Mouse (Mus musculus): ENCODE measurements around the gene Ryk.

Gene Ryk

DNA sequence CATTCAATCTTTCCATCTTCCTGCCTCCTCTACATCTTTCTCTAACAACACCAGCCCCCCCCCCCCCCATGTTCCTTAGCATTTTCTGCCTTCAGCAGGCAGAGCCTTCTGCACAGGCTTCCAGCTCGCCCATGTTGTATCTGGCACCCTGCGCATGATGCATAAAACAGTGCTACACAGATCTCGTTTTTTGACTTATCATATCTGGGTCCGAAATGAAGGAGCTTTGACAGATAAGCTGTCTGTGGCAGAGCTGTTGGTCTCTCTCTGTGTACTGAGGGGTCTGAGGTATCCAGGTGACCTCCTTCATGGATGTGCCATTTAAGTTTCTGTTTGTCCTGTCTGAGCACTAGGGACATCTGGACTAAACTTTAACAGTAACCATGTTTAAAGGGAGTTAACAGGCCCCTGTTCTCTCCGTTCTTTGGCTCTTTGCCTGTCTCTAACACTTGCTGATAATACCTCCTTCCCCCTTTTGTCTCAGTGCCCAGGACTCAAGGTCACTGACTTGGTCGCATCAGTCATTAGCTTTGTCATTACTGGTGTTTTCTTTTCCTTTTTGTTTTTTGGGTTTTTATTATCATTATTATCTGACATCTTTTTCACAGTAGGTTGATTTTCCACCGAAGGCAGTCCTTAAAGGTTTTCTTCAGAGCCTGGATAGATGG, 26.2 kb downstream of the Ryk start:
- Histone ChIP-seq H3K4me1 (replicated peaks; ENCODE audit: low read depth, low read length) (peaks cover 6% of the 10 kb centered on the region; the same call in 1 of the 2 replicates), H3K36me3 (ENCODE audit: insufficient read depth, low read length) (peaks cover 43% of the 10 kb centered on the region), H3K9me3 (ENCODE audit: low read length) (peaks cover 8% of the 10 kb centered on the region; the same call in 1 of the 2 replicates), H3K4me3 (replicated peaks; ENCODE audit: low read length) (no peak overlapping the region), H3K27me3 (ENCODE audit: insufficient read depth, low read length) (no peaks in the 10 kb centered on the region)
- TF ChIP-seq POU5F1 (IDR thresholded peaks at IDR 0.05; ENCODE audit: borderline replicate concordance, low read length), result no peak
- no peak for TF ChIP-seq NANOG (IDR thresholded peaks at IDR 0.05; ENCODE audit: borderline replicate concordance, low read length)
- TF ChIP-seq CTCF (conservative IDR thresholded peaks at IDR 0.05; ENCODE audit: low read length), result no peak

DNA sequence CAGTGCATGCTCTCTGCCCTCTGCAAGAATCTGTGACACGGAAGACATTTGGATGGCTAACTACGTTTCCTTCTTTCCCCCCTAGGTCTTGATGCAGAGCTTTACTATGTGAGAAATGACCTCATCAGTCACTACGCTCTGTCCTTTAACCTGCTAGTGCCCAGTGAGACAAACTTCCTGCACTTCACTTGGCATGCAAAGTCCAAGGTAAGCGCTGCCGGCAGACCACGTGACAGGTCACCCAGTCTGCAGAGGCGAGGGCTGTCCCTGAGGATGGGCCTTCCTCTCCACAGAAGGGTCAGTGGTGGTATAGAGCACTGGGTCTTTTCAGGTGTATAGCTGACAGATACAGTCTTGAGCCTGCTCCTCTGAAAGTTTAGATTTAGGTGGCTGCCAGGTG, 27.1 kb downstream of the Ryk start:
- TF ChIP-seq NANOG (IDR thresholded peaks at IDR 0.05; ENCODE audit: borderline replicate concordance, low read length) (no peak), POU5F1 (IDR thresholded peaks at IDR 0.05; ENCODE audit: borderline replicate concordance, low read length) (no peak), CTCF (conservative IDR thresholded peaks at IDR 0.05; ENCODE audit: low read length) (no peak)
- Histone ChIP-seq H3K27me3 (ENCODE audit: insufficient read depth, low read length) (no peaks in the 10 kb centered on the region), H3K36me3 (ENCODE audit: insufficient read depth, low read length) (peaks cover 41% of the 10 kb centered on the region), H3K4me3 (replicated peaks; ENCODE audit: low read length) (no peak overlapping the region), H3K9me3 (ENCODE audit: low read length) (peaks cover 8% of the 10 kb centered on the region; the same call in 1 of the 2 replicates), H3K4me1 (replicated peaks; ENCODE audit: low read depth, low read length) (0 out of 2 replicates have a peak, but pooled peaks cover 11% of the 10 kb centered on the region)

DNA sequence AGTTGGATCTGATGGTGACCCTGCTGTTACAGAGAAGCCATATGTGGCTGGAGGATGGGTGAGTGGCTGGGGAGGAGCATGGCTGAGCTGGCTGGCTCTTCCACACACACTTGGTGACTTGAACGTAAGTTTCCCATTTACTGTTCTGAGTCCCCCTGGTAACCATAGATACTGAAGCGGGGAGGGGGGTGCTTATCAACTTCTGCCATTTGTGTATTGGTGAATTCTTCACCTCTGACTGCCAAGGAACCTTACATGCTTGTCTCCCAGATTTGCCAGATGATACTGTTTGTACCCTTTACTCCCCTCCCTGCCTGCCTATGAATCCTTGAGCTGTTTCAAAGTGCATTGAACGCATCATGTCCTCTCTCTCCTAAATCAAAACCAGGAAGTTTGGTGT, 27.5 kb downstream of the Ryk start:
- Histone ChIP-seq H3K4me3 (replicated peaks; ENCODE audit: low read length) (no peak overlapping the region), H3K9me3 (ENCODE audit: low read length) (peaks cover 8% of the 10 kb centered on the region; the same call in 1 of the 2 replicates), H3K36me3 (ENCODE audit: insufficient read depth, low read length) (peaks cover 38% of the 10 kb centered on the region), H3K4me1 (replicated peaks; ENCODE audit: low read depth, low read length) (0 out of 2 replicates have a peak, but pooled peaks cover 11% of the 10 kb centered on the region), H3K27me3 (ENCODE audit: insufficient read depth, low read length) (no peaks in the 10 kb centered on the region)
- TF ChIP-seq POU5F1 (IDR thresholded peaks at IDR 0.05; ENCODE audit: borderline replicate concordance, low read length) (no peak), CTCF (conservative IDR thresholded peaks at IDR 0.05; ENCODE audit: low read length) (no peak), NANOG (IDR thresholded peaks at IDR 0.05; ENCODE audit: borderline replicate concordance, low read length) (no peak)

DNA sequence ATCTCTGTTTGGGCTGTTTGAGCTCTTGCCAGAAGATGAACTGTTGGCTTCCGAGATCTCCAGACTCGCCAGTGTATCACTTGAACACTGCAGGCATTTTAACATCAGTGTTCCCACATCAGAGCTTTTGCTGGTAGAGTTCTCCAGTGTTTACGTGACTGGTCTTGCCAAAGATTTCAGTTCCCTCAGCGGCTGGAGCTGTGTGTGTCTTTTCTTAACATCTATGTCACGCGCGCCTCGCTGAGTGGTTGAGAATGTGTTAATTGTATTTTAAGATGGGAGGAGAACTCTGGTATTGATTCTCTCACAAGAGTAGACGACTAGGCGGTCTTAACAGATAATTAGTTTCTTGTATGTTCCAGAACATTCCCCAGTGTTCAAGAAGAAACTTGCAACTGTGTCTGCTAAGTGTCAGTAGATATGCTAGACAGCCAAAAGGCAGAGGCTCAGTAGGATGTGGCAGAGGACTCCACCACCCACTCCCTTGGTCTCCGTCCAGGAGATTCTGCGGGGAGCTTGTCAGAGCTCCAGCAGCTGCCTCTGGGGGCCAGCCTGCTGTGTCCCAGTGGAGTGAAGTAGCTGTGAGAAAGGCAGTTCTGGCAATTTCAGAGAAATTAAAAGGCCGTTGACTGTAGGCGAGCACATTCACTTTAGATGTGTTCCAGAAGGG, 29.3 kb downstream of the Ryk start:
- Histone ChIP-seq H3K4me1 (replicated peaks; ENCODE audit: low read depth, low read length) (0 out of 2 replicates have a peak, but pooled peaks cover 11% of the 10 kb centered on the region), H3K27me3 (ENCODE audit: insufficient read depth, low read length) (no peaks in the 10 kb centered on the region)
- no peak for TF ChIP-seq POU5F1 (IDR thresholded peaks at IDR 0.05; ENCODE audit: borderline replicate concordance, low read length)
- TF ChIP-seq NANOG (IDR thresholded peaks at IDR 0.05; ENCODE audit: borderline replicate concordance, low read length), result no peak
- no peak for TF ChIP-seq CTCF (conservative IDR thresholded peaks at IDR 0.05; ENCODE audit: low read length)

DNA sequence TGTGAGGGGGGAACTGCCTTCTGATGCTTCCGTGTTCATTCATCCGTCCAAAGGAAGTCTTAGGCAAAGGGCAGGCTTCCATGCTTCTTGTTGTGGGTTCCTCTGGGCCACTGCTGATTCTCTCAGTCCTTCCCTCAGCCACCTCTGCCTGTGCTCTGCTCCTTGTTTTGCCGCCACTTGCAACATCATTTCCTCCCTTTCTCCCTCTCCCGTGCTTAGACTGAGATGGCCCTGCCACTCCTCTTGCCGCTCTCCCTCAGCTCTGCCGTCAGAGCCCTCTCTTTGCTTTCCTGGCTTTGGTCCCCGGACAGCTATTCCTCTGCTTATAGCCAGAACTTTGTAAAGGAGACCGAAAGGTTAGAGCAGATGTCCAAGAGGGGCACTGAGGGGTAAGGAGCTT, 30.2 kb downstream of the Ryk start:
- Histone ChIP-seq H3K4me3 (replicated peaks; ENCODE audit: low read length) (no peak overlapping the region), H3K27me3 (ENCODE audit: insufficient read depth, low read length) (no peaks in the 10 kb centered on the region), H3K9me3 (ENCODE audit: low read length) (no peaks in the 10 kb centered on the region), H3K4me1 (replicated peaks; ENCODE audit: low read depth, low read length) (0 out of 2 replicates have a peak, but pooled peaks cover 11% of the 10 kb centered on the region), H3K36me3 (ENCODE audit: insufficient read depth, low read length) (peaks cover 54% of the 10 kb centered on the region)
- TF ChIP-seq POU5F1 (IDR thresholded peaks at IDR 0.05; ENCODE audit: borderline replicate concordance, low read length) (no peak), NANOG (IDR thresholded peaks at IDR 0.05; ENCODE audit: borderline replicate concordance, low read length) (no peak), CTCF (conservative IDR thresholded peaks at IDR 0.05; ENCODE audit: low read length) (no peak)

More for the DNA sequence above, 29.3 kb downstream of the Ryk start:
- Histone ChIP-seq H3K4me3 (replicated peaks; ENCODE audit: low read length) (no peak overlapping the region), H3K9me3 (ENCODE audit: low read length) (peaks cover 2% of the 10 kb centered on the region; the same call in 1 of the 2 replicates), H3K36me3 (ENCODE audit: insufficient read depth, low read length) (peaks cover 46% of the 10 kb centered on the region)

DNA sequence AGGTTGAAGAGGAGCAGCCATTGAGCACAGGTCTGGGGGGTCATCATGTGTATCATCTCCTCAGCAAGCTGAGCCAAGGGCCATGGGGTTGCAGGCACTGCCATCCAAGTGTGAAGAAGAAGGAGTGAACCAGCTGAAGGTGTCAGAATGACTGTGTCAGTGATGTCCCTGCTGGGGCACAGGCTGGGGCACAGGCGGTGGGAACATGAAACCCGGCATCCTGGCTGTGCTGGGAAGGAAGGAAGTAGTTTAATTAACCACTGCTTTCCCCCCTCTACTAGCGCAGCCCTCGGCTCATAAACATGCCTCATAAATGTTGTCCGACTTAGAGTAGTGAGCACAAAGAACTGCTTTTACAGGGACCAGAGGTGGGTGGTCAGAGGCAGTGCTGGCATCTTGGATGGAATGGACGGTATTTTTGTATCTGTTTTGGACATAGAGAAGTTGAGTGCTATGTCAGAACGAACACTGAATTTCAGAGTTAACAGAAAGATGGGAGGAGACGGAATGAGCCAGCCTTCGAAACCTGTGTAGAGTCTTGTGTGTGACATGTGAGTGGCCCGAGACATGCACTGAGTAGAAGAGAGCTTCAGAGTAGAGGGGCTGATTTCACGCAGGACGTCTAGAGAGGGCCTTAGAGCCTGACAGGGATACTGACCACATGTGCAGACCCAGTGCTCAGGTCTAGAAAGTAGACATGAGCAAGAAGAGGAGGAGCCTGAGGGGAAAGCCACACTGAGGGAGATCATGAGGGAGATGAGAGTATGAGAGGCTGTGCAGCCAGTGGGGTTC, 31.4 kb downstream of the Ryk start:
- H3K27me3 ChIP-seq (ENCODE audit: insufficient read depth, low read length), result no peaks in the 10 kb centered on the region
- 0 out of 2 replicates have a peak, but pooled peaks cover 6% of the 10 kb centered on the region for H3K4me1 ChIP-seq (replicated peaks; ENCODE audit: low read depth, low read length)
- H3K36me3 ChIP-seq (ENCODE audit: insufficient read depth, low read length), result peaks cover 62% of the 10 kb centered on the region
- H3K9me3 ChIP-seq (ENCODE audit: low read length), result no peaks in the 10 kb centered on the region
- TF ChIP-seq CTCF (conservative IDR thresholded peaks at IDR 0.05; ENCODE audit: low read length), result no peak
- no peak for TF ChIP-seq NANOG (IDR thresholded peaks at IDR 0.05; ENCODE audit: borderline replicate concordance, low read length)
- TF ChIP-seq POU5F1 (IDR thresholded peaks at IDR 0.05; ENCODE audit: borderline replicate concordance, low read length), result no peak
- H3K4me3 ChIP-seq (replicated peaks; ENCODE audit: low read length), result no peak overlapping the region

DNA sequence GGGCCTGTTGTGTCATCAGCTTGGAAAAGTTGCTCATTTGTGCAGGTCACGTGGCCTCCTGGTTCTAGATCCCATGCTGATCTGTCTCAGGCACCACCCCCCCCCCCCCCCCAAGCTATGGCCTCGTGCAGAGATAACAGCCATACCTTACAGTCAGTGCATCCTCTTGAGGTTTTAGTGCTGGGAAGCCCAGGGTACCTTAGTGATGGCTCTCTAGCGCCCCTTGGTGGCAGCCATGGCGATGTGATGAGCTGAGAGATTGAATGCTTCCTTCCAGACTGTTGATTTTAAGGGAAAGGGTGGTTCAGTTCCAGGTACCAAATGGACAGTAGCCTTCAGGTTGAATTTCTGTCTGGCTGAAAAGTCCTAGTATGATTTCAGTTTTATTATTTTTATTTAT, 32.2 kb downstream of the Ryk start:
- H3K4me3 ChIP-seq (replicated peaks; ENCODE audit: low read length), result no peak overlapping the region
- peaks cover 62% of the 10 kb centered on the region for H3K36me3 ChIP-seq (ENCODE audit: insufficient read depth, low read length)
- H3K27me3 ChIP-seq (ENCODE audit: insufficient read depth, low read length), result no peaks in the 10 kb centered on the region
- TF ChIP-seq NANOG (IDR thresholded peaks at IDR 0.05; ENCODE audit: borderline replicate concordance, low read length), result no peak
- no peak for TF ChIP-seq POU5F1 (IDR thresholded peaks at IDR 0.05; ENCODE audit: borderline replicate concordance, low read length)
- TF ChIP-seq CTCF (conservative IDR thresholded peaks at IDR 0.05; ENCODE audit: low read length), result peak; percentile 85
- no peaks in the 10 kb centered on the region for H3K9me3 ChIP-seq (ENCODE audit: low read length)
- 0 out of 2 replicates have a peak, but pooled peaks cover 5% of the 10 kb centered on the region for H3K4me1 ChIP-seq (replicated peaks; ENCODE audit: low read depth, low read length)

DNA sequence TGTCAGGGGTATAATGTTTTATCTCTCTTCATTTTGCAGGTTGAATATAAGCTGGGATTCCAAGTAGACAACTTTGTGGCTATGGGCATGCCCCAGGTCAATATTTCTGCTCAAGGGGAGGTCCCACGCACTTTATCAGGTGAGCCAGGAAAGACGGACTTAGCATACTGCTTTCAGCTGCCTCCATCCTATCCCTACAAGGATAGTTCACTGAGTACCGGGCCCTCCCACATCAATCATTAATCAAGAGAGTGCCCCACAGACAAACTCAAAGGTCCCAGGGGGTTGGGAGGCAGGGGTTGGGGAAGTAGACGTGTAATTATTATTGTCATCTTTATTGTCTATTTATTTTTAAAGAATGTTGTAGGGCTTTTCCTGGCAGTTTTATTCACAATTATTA, 32.8 kb downstream of the Ryk start:
- peaks cover 62% of the 10 kb centered on the region for H3K36me3 ChIP-seq (ENCODE audit: insufficient read depth, low read length)
- H3K9me3 ChIP-seq (ENCODE audit: low read length), result no peaks in the 10 kb centered on the region
- TF ChIP-seq POU5F1 (IDR thresholded peaks at IDR 0.05; ENCODE audit: borderline replicate concordance, low read length), result no peak
- no peak for TF ChIP-seq CTCF (conservative IDR thresholded peaks at IDR 0.05; ENCODE audit: low read length)
- no peak for TF ChIP-seq NANOG (IDR thresholded peaks at IDR 0.05; ENCODE audit: borderline replicate concordance, low read length)
- no peak overlapping the region for H3K4me3 ChIP-seq (replicated peaks; ENCODE audit: low read length)
- 0 out of 2 replicates have a peak, but pooled peaks cover 5% of the 10 kb centered on the region for H3K4me1 ChIP-seq (replicated peaks; ENCODE audit: low read depth, low read length)
- no peaks in the 10 kb centered on the region for H3K27me3 ChIP-seq (ENCODE audit: insufficient read depth, low read length)
